Mouse (Mus musculus) intestine, postnatal 0 days (tissue): Measurements from ENCODE around the gene Cemip2. TPM values are rescaled to one million over a fixed set of nuclear protein-coding genes. Genes with fewer than 3 reads are reported as not detected.
A peak's percentile ranks its signal among the peaks of the same experiment; 100 is the strongest.

Source experiments
- ATAC-seq: fragments of 200-750 bp; cut with Nextera tagmentation; 2 replicates; pipeline ENCODE4 v1.8.0; 2017; ENCODE audit warnings: mild to moderate bottlenecking, moderate TSS enrichment, moderate library complexity
- H3K27ac ChIP-seq: fragments of 300-500 bp; sonication (generic); 2 replicates; pipeline ENCODE4 v1.5.1; 2014; ENCODE audit warnings: mild to moderate bottlenecking, low read depth, low read length, moderate library complexity
- H3K27me3 ChIP-seq: fragments of 300-500 bp; sonication (generic); replicated peaks from 2 replicates; pipeline ENCODE4 v1.6.1; 2014; ENCODE audit warnings: low read length, mixed read lengths; ENCODE audit not compliant: control insufficient read depth, insufficient read depth
- H3K36me3 ChIP-seq: fragments of 300-500 bp; sonication (generic); 2 replicates; pipeline ENCODE4 v1.6.1; 2014; ENCODE audit warnings: mild to moderate bottlenecking, moderate library complexity; ENCODE audit not compliant: control insufficient read depth, insufficient read depth
- H3K4me1 ChIP-seq: fragments of 300-500 bp; sonication (generic); replicated peaks from 2 replicates; pipeline ENCODE4 v1.6.1; 2014; ENCODE audit warnings: antibody characterized with exemption, low read length, mixed read lengths; ENCODE audit not compliant: control insufficient read depth, insufficient read depth
- H3K4me2 ChIP-seq: fragments of 300-500 bp; sonication (generic); replicated peaks from 2 replicates; pipeline ENCODE4 v1.6.1; 2014; ENCODE audit warnings: low read depth, mild to moderate bottlenecking, moderate library complexity
- H3K4me3 ChIP-seq: fragments of 300-500 bp; sonication (generic); 2 replicates; pipeline ENCODE4 v1.5.1; 2014; ENCODE audit warnings: low read depth, low read length
- H3K9ac ChIP-seq: fragments of 300-500 bp; sonication (generic); 2 replicates; pipeline ENCODE4 v1.6.1; 2014; ENCODE audit warnings: mild to moderate bottlenecking, low read depth, low read length
- H3K9me3 ChIP-seq: fragments of 300-500 bp; sonication (generic); 2 replicates; pipeline ENCODE4 v1.6.1; 2016; ENCODE audit warnings: mixed run types; ENCODE audit not compliant: control insufficient read depth
- CTCF ChIP-seq: sonication (generic); IDR thresholded peaks from 2 replicates; pipeline ENCODE4 v1.5.1; 2016; ENCODE audit warnings: low read depth, mild to moderate bottlenecking, control low read depth, antibody characterized with exemption, moderate library complexity
- WGBS: fragments of 180-500 bp; shearing (Covaris S2); extraction: QIAGEN DNeasy Blood & Tissue Kit; methylation state at CpG from one replicate; pipeline ENCODE4 v1.1.7; 2014; 5-methylcytosine and 5-hydroxymethylcytosine counted together
- polyA plus RNA-seq: library from polyadenylated mRNA; unstranded; fragments of >200 nt; fragmentation: Nextera tagmentation; extraction: Ambion mirVana; gene quantifications from 2 replicates; pipeline ENCODE4 v1.2.1, GENCODE M21; 2015

The Cemip2 gene
- polyA plus RNA-seq, 1 experiment from 2014 or later = 3.3 TPM

DNA sequence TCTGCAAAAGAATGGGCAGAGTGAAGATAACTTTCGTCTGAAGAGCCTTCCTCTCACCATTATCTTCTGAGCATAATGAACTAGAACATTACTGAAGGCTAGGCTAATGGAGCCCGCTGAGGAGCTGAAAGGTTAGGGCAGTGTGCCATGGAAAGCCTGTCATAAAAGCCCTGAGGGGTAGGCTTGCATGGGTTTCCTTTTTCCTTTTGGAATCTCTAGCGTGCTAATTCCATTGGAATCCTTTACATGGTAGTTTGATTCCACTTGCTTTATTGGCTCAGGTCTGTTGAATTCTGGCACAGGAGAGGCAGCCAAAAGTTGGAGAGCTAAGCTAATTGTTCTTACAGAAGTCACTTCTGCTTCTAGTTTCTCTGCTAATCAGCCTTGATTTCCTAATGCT, 20.6 kb downstream of the Cemip2 start:
- H3K4me3 ChIP-seq = no peak overlapping the region
- no peaks in the 10 kb centered on the region for H3K27me3 ChIP-seq
- no peak overlapping the region for H3K27ac ChIP-seq
- no peak for TF ChIP-seq CTCF
- H3K36me3 ChIP-seq = peaks cover 23% of the 10 kb centered on the region
- no peak overlapping the region for H3K4me2 ChIP-seq
- ATAC-seq = no peak
- no peak overlapping the region for H3K9ac ChIP-seq
- 73% methylated on average over 3 of the region's 3 CpGs for WGBS
- no peaks in the 10 kb centered on the region for H3K4me1 ChIP-seq
- H3K9me3 ChIP-seq = no peaks in the 10 kb centered on the region

GRCm38 (mm10) chr19:21799410-21800373, 21.6 kb downstream of the Cemip2 start:
- H3K4me1 ChIP-seq = no peaks in the 10 kb centered on the region
- 66% methylated on average over 13 of the region's 13 CpGs for WGBS
- no peak overlapping the region for H3K4me2 ChIP-seq
- no peak overlapping the region for H3K9ac ChIP-seq
- H3K27ac ChIP-seq = no peak overlapping the region
- H3K27me3 ChIP-seq = no peaks in the 10 kb centered on the region
- no peak for ATAC-seq
- no peak for TF ChIP-seq CTCF
- H3K9me3 ChIP-seq = no peaks in the 10 kb centered on the region
- no peak overlapping the region for H3K4me3 ChIP-seq
- peaks cover 25% of the 10 kb centered on the region for H3K36me3 ChIP-seq

DNA sequence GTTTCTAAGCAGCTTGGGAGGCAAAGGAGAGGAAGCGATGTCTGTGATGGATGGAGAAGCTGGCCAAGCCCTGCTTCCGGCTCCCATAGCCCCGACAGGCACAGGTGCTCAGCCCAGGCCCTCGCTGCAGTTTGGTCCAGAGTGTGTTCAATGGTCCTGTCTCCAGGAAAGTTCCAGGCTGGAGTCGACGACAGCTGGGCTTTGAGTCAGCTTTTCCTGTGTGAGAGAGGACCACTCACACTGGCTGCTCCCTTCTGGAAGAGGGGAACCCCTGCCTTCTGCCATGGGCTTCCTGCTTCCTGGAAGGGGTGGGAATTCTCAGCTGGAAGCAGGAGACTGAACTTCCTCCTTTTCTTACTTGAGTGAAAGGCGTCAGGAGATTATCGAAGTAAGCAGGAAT, 26.3 kb downstream of the Cemip2 start:
- Histone ChIP-seq H3K36me3 (peaks cover 51% of the 10 kb centered on the region), H3K4me1 (no peaks in the 10 kb centered on the region), H3K4me2 (no peak overlapping the region), H3K27ac (peak overlapping the region; percentile 15; the same call in 1 of the 2 replicates), H3K4me3 (no peak overlapping the region), H3K27me3 (no peaks in the 10 kb centered on the region), H3K9ac (no peak overlapping the region), H3K9me3 (no peaks in the 10 kb centered on the region)
- WGBS = 81% methylated on average over 8 of the region's 8 CpGs
- no peak for TF ChIP-seq CTCF
- ATAC-seq = no peak

DNA sequence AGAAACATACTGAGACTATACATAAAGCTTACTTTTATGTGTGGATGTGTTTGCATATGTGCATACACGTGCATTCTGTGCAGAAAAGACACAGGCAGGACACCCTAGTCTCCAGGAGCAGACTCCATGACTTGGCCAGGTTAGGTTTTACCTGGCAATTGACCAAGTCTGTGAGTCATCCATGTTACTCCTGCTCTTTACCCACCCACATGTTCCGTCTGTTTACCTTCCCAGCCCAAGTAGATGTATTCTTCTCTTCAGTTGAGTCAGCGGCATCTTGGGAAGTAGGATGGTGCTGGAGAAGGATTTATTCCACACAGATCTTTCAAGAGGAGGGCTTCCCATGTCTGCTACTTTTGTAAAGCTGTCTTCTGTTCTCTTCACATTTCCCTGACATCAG, 27.2 kb downstream of the Cemip2 start:
- no peak for TF ChIP-seq CTCF
- Histone ChIP-seq H3K9me3 (no peaks in the 10 kb centered on the region), H3K27me3 (no peaks in the 10 kb centered on the region), H3K27ac (no peak overlapping the region), H3K36me3 (peaks cover 54% of the 10 kb centered on the region), H3K4me1 (no peaks in the 10 kb centered on the region), H3K4me3 (no peak overlapping the region), H3K9ac (no peak overlapping the region), H3K4me2 (no peak overlapping the region)
- no peak for ATAC-seq
- WGBS = 54% methylated on average over 3 of the region's 3 CpGs

GRCm38 (mm10) chr19:21810135-21810534, 32.0 kb downstream of the Cemip2 start:
- Histone ChIP-seq H3K4me1 (no peaks in the 10 kb centered on the region), H3K36me3 (peaks cover 59% of the 10 kb centered on the region), H3K4me2 (no peak overlapping the region), H3K4me3 (no peak overlapping the region), H3K9me3 (no peaks in the 10 kb centered on the region), H3K9ac (no peak overlapping the region), H3K27me3 (no peaks in the 10 kb centered on the region), H3K27ac (no peak overlapping the region)
- no peak for ATAC-seq
- WGBS = 93% methylated on average over 5 of the region's 5 CpGs
- TF ChIP-seq CTCF = no peak

- Histone ChIP-seq H3K4me2 (no peak overlapping the region), H3K4me1 (no peaks in the 10 kb centered on the region), H3K4me3 (no peak overlapping the region), H3K27me3 (no peaks in the 10 kb centered on the region), H3K9me3 (no peaks in the 10 kb centered on the region), H3K36me3 (peaks cover 54% of the 10 kb centered on the region), H3K27ac (no peak overlapping the region), H3K9ac (no peak overlapping the region)
- WGBS = 80% methylated on average over 13 of the region's 13 CpGs
- TF ChIP-seq CTCF = no peak
- ATAC-seq = no peak
Observed at GRCm38 (mm10) chr19:21813560-21813959, 35.4 kb downstream of the Cemip2 start.
